17 mouse cellular contexts compared by ENCODE assay signal in genomic region chr14:40952715-40953114, GRCm38 (mm10). TPM values are rescaled to one million over a fixed set of nuclear protein-coding genes. Genes with fewer than 3 reads are reported as not detected.
A peak's percentile ranks its signal among the peaks of the same experiment; 100 is the strongest.
DNase-seq lines count a peak whose midpoint lies in the region; ATAC-seq lines count a peak whose summit lies in the region.
"Had no signal": no experiment of that assay in that cellular context is flagged by ENCODE, and none has a peak within 500 bp of the region (broad histone marks: within the 10 kb centered on the region; RNA-seq: fewer than 3 reads in every experiment).

No protein-coding gene starts in this region.

- H3K4me1 ChIP-seq in midbrain, embryonic 13.5 days (replicated peaks), result peaks cover 81% of the 10 kb centered on the region
- H3K4me1 ChIP-seq in midbrain, embryonic 15.5 days, result peaks cover 59% of the 10 kb centered on the region
- H3K4me1 ChIP-seq in forebrain, embryonic 14.5 days (ENCODE audit: control insufficient read depth, insufficient read depth, low read length), result peaks cover 60% of the 10 kb centered on the region

- H3K9ac ChIP-seq in midbrain, embryonic 13.5 days (replicated peaks), result no peak overlapping the region
- no peak overlapping the region for H3K9ac ChIP-seq in midbrain, embryonic 15.5 days
- H3K9ac ChIP-seq in forebrain, embryonic 14.5 days (ENCODE audit: low read length), result no peak overlapping the region
- H3K9ac ChIP-seq: liver, embryonic 14.5 days; neural tube, embryonic 12.5 days; stomach, embryonic 15.5 days had no signal

- WGBS in midbrain, embryonic 13.5 days, result 54% methylated on average over 2 of the region's 2 CpGs
- WGBS in midbrain, embryonic 15.5 days, result 60% methylated on average over 2 of the region's 2 CpGs
- WGBS in forebrain, embryonic 14.5 days, result 64% methylated on average over 2 of the region's 2 CpGs

- DNase-seq in cerebellum, adult 9-11 months, result peak; percentile 25
- DNase-seq in cerebellum, postnatal 36 days, result no peak
- DNase-seq in forebrain, embryonic 14.5 days (ENCODE audit: low spot score), result peak; percentile 59
- peak; percentile 52 for DNase-seq in retina, embryonic 14.5 days (ENCODE audit: low spot score)
- no peak for DNase-seq in heart, adult 8-10 months (ENCODE audit: low spot score)
- no peak for DNase-seq in thymus, postnatal 25 days
- DNase-seq: adrenal gland, adult 2 months; cerebellum, adult 8-10 months; heart, postnatal 10 days; layer of hippocampus, postnatal 36 days; right cerebral cortex, postnatal 14 days had no signal

- H3K4me2 ChIP-seq in midbrain, embryonic 13.5 days (replicated peaks), result no peak overlapping the region
- no peak overlapping the region for H3K4me2 ChIP-seq in midbrain, embryonic 15.5 days
- no peak overlapping the region for H3K4me2 ChIP-seq in forebrain, embryonic 14.5 days (ENCODE audit: low read length)
- H3K4me2 ChIP-seq: neural tube, embryonic 12.5 days; stomach, embryonic 15.5 days had no signal

- no peak overlapping the region for H3K4me3 ChIP-seq in midbrain, embryonic 13.5 days (replicated peaks)
- no peak overlapping the region for H3K4me3 ChIP-seq in midbrain, embryonic 15.5 days
- H3K4me3 ChIP-seq in forebrain, embryonic 14.5 days (ENCODE audit: low read depth, low read length), result no peak overlapping the region
- H3K4me3 ChIP-seq: neural tube, embryonic 12.5 days; stomach, embryonic 15.5 days had no signal

- no peaks in the 10 kb centered on the region for H3K36me3 ChIP-seq in midbrain, embryonic 13.5 days
- no peaks in the 10 kb centered on the region for H3K36me3 ChIP-seq in midbrain, embryonic 15.5 days (replicated peaks)
- H3K36me3 ChIP-seq in forebrain, embryonic 14.5 days (ENCODE audit: control insufficient read depth, insufficient read depth, low read length), result 0 out of 2 replicates have a peak, but pooled peaks cover 2% of the 10 kb centered on the region
- H3K36me3 ChIP-seq: neural tube, embryonic 12.5 days; stomach, embryonic 15.5 days had no signal

- peak overlapping the region; percentile 16; the same call in 1 of the 2 replicates for H3K27ac ChIP-seq in midbrain, embryonic 13.5 days
- H3K27ac ChIP-seq in midbrain, embryonic 15.5 days, result no peak overlapping the region
- peak overlapping the region; percentile 35; the same call in 1 of the 2 replicates for H3K27ac ChIP-seq in forebrain, embryonic 14.5 days (ENCODE audit: low read depth, low read length)
- H3K27ac ChIP-seq: liver, embryonic 14.5 days; macrophage; neural tube, embryonic 12.5 days; stomach, embryonic 15.5 days had no signal

- H3K27me3 ChIP-seq in midbrain, embryonic 13.5 days, result no peaks in the 10 kb centered on the region
- no peaks in the 10 kb centered on the region for H3K27me3 ChIP-seq in midbrain, embryonic 15.5 days (replicated peaks)
- no peaks in the 10 kb centered on the region for H3K27me3 ChIP-seq in forebrain, embryonic 14.5 days (replicated peaks; ENCODE audit: control insufficient read depth, insufficient read depth, low read length)
- H3K27me3 ChIP-seq: neural tube, embryonic 12.5 days; stomach, embryonic 15.5 days had no signal

- H3K9me3 ChIP-seq in midbrain, embryonic 13.5 days, result no peaks in the 10 kb centered on the region
- no peaks in the 10 kb centered on the region for H3K9me3 ChIP-seq in midbrain, embryonic 15.5 days
- H3K9me3 ChIP-seq in forebrain, embryonic 14.5 days (replicated peaks; ENCODE audit: control insufficient read depth, low read length), result no peaks in the 10 kb centered on the region
- H3K9me3 ChIP-seq: neural tube, embryonic 12.5 days; stomach, embryonic 15.5 days had no signal

- no peak for ATAC-seq in midbrain, embryonic 13.5 days
- ATAC-seq in midbrain, embryonic 15.5 days (replicated peaks), result no peak
- no peak for ATAC-seq in forebrain, embryonic 14.5 days

RNA-seq across cellular contexts. Expression of gene Tspan14, which starts 13.9 kb away (rescaled TPM):
- 79.7 and 80.4 TPM in 2 replicates for polyA plus RNA-seq in midbrain, embryonic 13.5 days (2015; fragmentation: Nextera tagmentation; extraction: Ambion mirVana)
- 68.9 and 75.2 TPM in 2 replicates for polyA plus RNA-seq in midbrain, embryonic 15.5 days (2015; fragmentation: Nextera tagmentation; extraction: Ambion mirVana)
- polyA plus RNA-seq in forebrain, embryonic 14.5 days (2014; fragmentation: Nextera tagmentation; extraction: Ambion mirVana), result 101 and 105 TPM in 2 replicates
- total RNA-seq in heart, adult 8-10 months (2022), result 10 to 100 TPM in 2 of 4 experiments, 1 to 10 TPM in 2; 9.8 to 18.6 (median 10.8) TPM

RNA-seq across cellular contexts. Expression of gene Sh2d4b, which starts 59.6 kb away (rescaled TPM):
- 1.2 and 1.4 TPM in 2 replicates for polyA plus RNA-seq in midbrain, embryonic 13.5 days (2015; fragmentation: Nextera tagmentation; extraction: Ambion mirVana)
- polyA plus RNA-seq in midbrain, embryonic 15.5 days (2015; fragmentation: Nextera tagmentation; extraction: Ambion mirVana), result 1.1 and 1.7 TPM in 2 replicates
- 1.5 and 1.8 TPM in 2 replicates for polyA plus RNA-seq in forebrain, embryonic 14.5 days (2014; fragmentation: Nextera tagmentation; extraction: Ambion mirVana)
- total RNA-seq in heart, adult 8-10 months (2022), result under 1 TPM; 0.53 to 0.80 (median 0.66) TPM

Comparison
In these comparisons a context has a peak if more than half of its experiments do, and no peak if none do; other contexts are left out.
1. DNase-seq: peak in cerebellum, adult 9-11 months (single experiment), forebrain, embryonic 14.5 days (single experiment) and retina, embryonic 14.5 days (single experiment); none in cerebellum, postnatal 36 days (0 of 2), heart, adult 8-10 months (single experiment) and thymus, postnatal 25 days (single experiment).